ENCODE assay signal across 17 mouse cellular contexts in genomic region chr5:102791273-102791672, GRCm38 (mm10).
DNase-seq lines count a peak whose midpoint lies in the region; ATAC-seq and TF ChIP-seq lines count a peak whose summit lies in the region.
"Had no signal": no experiment of that assay in that cellular context is flagged by ENCODE, and none has a peak within 500 bp of the region (broad histone marks: within the 10 kb centered on the region; RNA-seq: fewer than 3 reads in every experiment).

No protein-coding gene starts in this region.

- peak; percentile 49 for DNase-seq in kidney, adult 2 months
- peak; percentile 18 for DNase-seq in neural tube, embryonic 10.5 days (ENCODE audit: extremely low spot score, low spot score)
- DNase-seq in frontal cortex, postnatal 25 days (ENCODE audit: low spot score in 2 of 2), result no peak
- DNase-seq in liver, embryonic 11.5 days (ENCODE audit: low spot score), result no peak
- DNase-seq: adrenal gland, postnatal 14 days; cerebellum, adult 18-20 months; forebrain, postnatal 0 days; gastrocnemius, postnatal 25 days; heart, postnatal 36 days; lung, adult 18-20 months had no signal

- H3K4me3 ChIP-seq in kidney, adult 2 months (ENCODE audit: insufficient read depth, low read depth, low read length), result no peak overlapping the region
- no peak overlapping the region for H3K4me3 ChIP-seq in kidney, embryonic 16.5 days (ENCODE audit: low read length)
- no peak overlapping the region for H3K4me3 ChIP-seq in neural tube, embryonic 15.5 days (replicated peaks)
- H3K4me3 ChIP-seq in liver, embryonic 11.5 days (ENCODE audit: low read depth, low read length), result no peak overlapping the region
- H3K4me3 ChIP-seq: limb, embryonic 12.5 days; liver, embryonic 12.5 days; midbrain, embryonic 15.5 days had no signal

- no peak for ATAC-seq in kidney, embryonic 16.5 days (ENCODE audit: low FRiP score, low TSS enrichment)
- no peak for ATAC-seq in neural tube, embryonic 15.5 days (ENCODE audit: low FRiP score)
- ATAC-seq in common myeloid progenitor, adult 5-6 weeks (replicated peaks; ENCODE audit: low read depth, poor library complexity, severe bottlenecking), result peak; percentile 74
- ATAC-seq in liver, embryonic 11.5 days (replicated peaks; ENCODE audit: low FRiP score), result no peak
- ATAC-seq: forebrain, postnatal 0 days; liver, embryonic 12.5 days; midbrain, embryonic 15.5 days had no signal

- 28% methylated on average over 4 of the region's 4 CpGs for WGBS in kidney, adult 2 months
- WGBS in kidney, embryonic 16.5 days, result 40% methylated on average over 3 of the region's 4 CpGs
- 19% methylated on average over 4 of the region's 4 CpGs for WGBS in neural tube, embryonic 15.5 days
- 67% methylated on average over 4 of the region's 4 CpGs for WGBS in liver, embryonic 11.5 days

- no peak overlapping the region for H3K9ac ChIP-seq in kidney, embryonic 16.5 days (replicated peaks; ENCODE audit: low read length)
- no peak overlapping the region for H3K9ac ChIP-seq in neural tube, embryonic 15.5 days (replicated peaks)
- no peak overlapping the region for H3K9ac ChIP-seq in liver, embryonic 11.5 days (ENCODE audit: low read depth, low read length)
- H3K9ac ChIP-seq: forebrain, postnatal 0 days; hindbrain, embryonic 14.5 days; limb, embryonic 12.5 days; liver, embryonic 12.5 days; midbrain, embryonic 15.5 days had no signal

- no peaks in the 10 kb centered on the region for H3K9me3 ChIP-seq in kidney, embryonic 16.5 days (ENCODE audit: low read length)
- no peaks in the 10 kb centered on the region for H3K9me3 ChIP-seq in neural tube, embryonic 15.5 days (replicated peaks)
- H3K9me3 ChIP-seq in liver, embryonic 11.5 days (ENCODE audit: control insufficient read depth, low read length), result no peaks in the 10 kb centered on the region
- H3K9me3 ChIP-seq: limb, embryonic 12.5 days; liver, embryonic 12.5 days; midbrain, embryonic 15.5 days had no signal

- no peak for TF ChIP-seq POLR2A in kidney, adult 2 months (IDR thresholded peaks at IDR 0.05; ENCODE audit: low read depth, low read length)

- H3K4me1 ChIP-seq in kidney, adult 2 months (ENCODE audit: control insufficient read depth, insufficient read depth, low read length), result peaks cover 29% of the 10 kb centered on the region; the same call in 1 of the 2 replicates
- peaks cover 8% of the 10 kb centered on the region for H3K4me1 ChIP-seq in kidney, embryonic 16.5 days (ENCODE audit: insufficient read depth, low read length)
- peaks cover 11% of the 10 kb centered on the region; the same call in 1 of the 2 replicates for H3K4me1 ChIP-seq in neural tube, embryonic 15.5 days
- no peaks in the 10 kb centered on the region for H3K4me1 ChIP-seq in liver, embryonic 11.5 days (replicated peaks; ENCODE audit: control insufficient read depth, insufficient read depth, low read length)
- H3K4me1 ChIP-seq: liver, embryonic 12.5 days; midbrain, embryonic 15.5 days had no signal

- no peaks in the 10 kb centered on the region for H3K27me3 ChIP-seq in kidney, adult 2 months (replicated peaks; ENCODE audit: control insufficient read depth, insufficient read depth, low read length)
- no peaks in the 10 kb centered on the region for H3K27me3 ChIP-seq in kidney, embryonic 16.5 days (ENCODE audit: insufficient read depth, low read length)
- no peaks in the 10 kb centered on the region for H3K27me3 ChIP-seq in neural tube, embryonic 15.5 days (replicated peaks)
- H3K27me3 ChIP-seq in liver, embryonic 11.5 days (replicated peaks; ENCODE audit: control insufficient read depth, insufficient read depth, low read length), result no peaks in the 10 kb centered on the region
- H3K27me3 ChIP-seq: limb, embryonic 12.5 days; liver, embryonic 12.5 days; midbrain, embryonic 15.5 days had no signal

- H3K4me2 ChIP-seq in kidney, embryonic 16.5 days (replicated peaks; ENCODE audit: low read depth, low read length), result no peak overlapping the region
- no peak overlapping the region for H3K4me2 ChIP-seq in neural tube, embryonic 15.5 days
- H3K4me2 ChIP-seq in liver, embryonic 11.5 days, result no peak overlapping the region
- H3K4me2 ChIP-seq: hindbrain, embryonic 14.5 days; limb, embryonic 12.5 days; liver, embryonic 12.5 days; midbrain, embryonic 15.5 days had no signal

- no peak for TF ChIP-seq CTCF in kidney, adult 2 months (conservative IDR thresholded peaks at IDR 0.05; ENCODE audit: insufficient read depth, insufficient read length, low read depth, low read length)

- H3K36me3 ChIP-seq in kidney, adult 2 months (ENCODE audit: control insufficient read depth, insufficient read depth, low read length), result no peaks in the 10 kb centered on the region; the same call in 1 of the 2 replicates
- H3K36me3 ChIP-seq in kidney, embryonic 16.5 days (ENCODE audit: insufficient read depth, low read length), result no peaks in the 10 kb centered on the region
- H3K36me3 ChIP-seq in neural tube, embryonic 15.5 days, result no peaks in the 10 kb centered on the region
- H3K36me3 ChIP-seq in liver, embryonic 11.5 days (ENCODE audit: control insufficient read depth, insufficient read depth, low read length), result no peaks in the 10 kb centered on the region
- H3K36me3 ChIP-seq: limb, embryonic 12.5 days; liver, embryonic 12.5 days; midbrain, embryonic 15.5 days had no signal

- peak overlapping the region; percentile 34 for H3K27ac ChIP-seq in kidney, adult 2 months (ENCODE audit: insufficient read depth, low read depth, low read length)
- no peak overlapping the region for H3K27ac ChIP-seq in kidney, embryonic 16.5 days (ENCODE audit: low read length)
- H3K27ac ChIP-seq in neural tube, embryonic 15.5 days (replicated peaks), result no peak overlapping the region
- no peak overlapping the region for H3K27ac ChIP-seq in liver, embryonic 11.5 days (ENCODE audit: low read depth, low read length)
- H3K27ac ChIP-seq: hindbrain, embryonic 14.5 days; limb, embryonic 12.5 days; liver, embryonic 12.5 days; midbrain, embryonic 15.5 days had no signal

Comparison
In these comparisons a context has a peak if more than half of its experiments do, and no peak if none do; other contexts are left out.
1. DNase-seq: peak in kidney, adult 2 months (single experiment) and neural tube, embryonic 10.5 days (single experiment); none in frontal cortex, postnatal 25 days (0 of 2) and liver, embryonic 11.5 days (single experiment).